Mouse (Mus musculus) layer of hippocampus, adult 8-10 months (tissue): ENCODE measurements around the gene Tab2. TPM values are rescaled to one million over a fixed set of nuclear protein-coding genes. Genes with fewer than 3 reads are reported as not detected.

ENCODE experiments used
- total RNA-seq, 4 experiments: library from RNA; stranded (reverse); gene quantifications; 2 replicates each; pipeline ENCODE4 v1.2.4; 2022

The Tab2 gene
- total RNA-seq, 4 experiments from 2014 or later, result 61.6 to 69.0 (median 66.4) TPM

Other genes starting within 250 kb of the Tab2 start
- gene Katna1, start 230.2 kb downstream of the Tab2 start, total RNA-seq, result 10 to 100 TPM; 14.6 to 21.1 (median 17.6) TPM
- 10 to 100 TPM; 19.3 to 28.5 (median 23.8) TPM for gene Ginm1, start 163.4 kb downstream of the Tab2 start, total RNA-seq
- 10 to 100 TPM; 26.9 to 34.1 (median 32.9) TPM for gene Ppil4, start 163.3 kb downstream of the Tab2 start, total RNA-seq
- under 1 TPM in 3 of 4 experiments, not detected in 1; 0.10 to 0.31 (median 0.16) TPM for gene Zc3h12d, start 123.8 kb downstream of the Tab2 start, total RNA-seq